Mouse (Mus musculus) telencephalon, adult 2 months (tissue): ENCODE results near the gene Sertad1.
A peak's percentile ranks its signal among the peaks of the same experiment; 100 is the strongest.
"Not testable (repeated sequence)": the region's sequence is repeated elsewhere in the genome, so short reads cannot be mapped to it uniquely, and the experiment has no call there.

ENCODE experiments used
- DNase-seq: peaks from one replicate; pipeline ENCODE4 v3.0.0-alpha.2; 2011; ENCODE audit warnings: low read depth, low spot score

Sertad1 gene

GRCm38 (mm10) chr7:27473156-27473834, 13.4 kb upstream of the Sertad1 start, which contains the start of gene Sertad3:
TSS of gene Sertad3 (plus strand) at chr7:27473768.
- DNase-seq = peak; percentile 95

GRCm38 (mm10) chr7:27473835-27474489, 12.7 kb upstream of the Sertad1 start:
- DNase-seq = no peak

- DNase-seq = peak; percentile 98
Observed at GRCm38 (mm10) chr7:27474490-27474954, 12.2 kb upstream of the Sertad1 start.

GRCm38 (mm10) chr7:27475596-27475995, 11.1 kb upstream of the Sertad1 start:
- no peak for DNase-seq

- no peak for DNase-seq
Observed at GRCm38 (mm10) chr7:27476098-27476635, 10.5 kb upstream of the Sertad1 start.

GRCm38 (mm10) chr7:27478561-27478960, 8.1 kb upstream of the Sertad1 start:
- DNase-seq = no peak

GRCm38 (mm10) chr7:27479750-27480149, 7.0 kb upstream of the Sertad1 start:
- DNase-seq = no peak

GRCm38 (mm10) chr7:27480506-27480905, 6.2 kb upstream of the Sertad1 start:
- no peak for DNase-seq

GRCm38 (mm10) chr7:27480927-27481626, 5.6 kb upstream of the Sertad1 start:
- no peak for DNase-seq

GRCm38 (mm10) chr7:27481627-27481969, 5.1 kb upstream of the Sertad1 start:
- no peak for DNase-seq

- DNase-seq = no peak
Observed at GRCm38 (mm10) chr7:27483860-27484259, 2.9 kb upstream of the Sertad1 start.

- DNase-seq = no peak
Observed at GRCm38 (mm10) chr7:27486102-27486769, 474 bp upstream of the Sertad1 start.

- DNase-seq = no peak
Observed at GRCm38 (mm10) chr7:27487740-27488268, 1.1 kb downstream of the Sertad1 start.

- DNase-seq = no peak
Observed at GRCm38 (mm10) chr7:27489270-27489869, 2.7 kb downstream of the Sertad1 start.

- no peak for DNase-seq
Observed at GRCm38 (mm10) chr7:27490227-27490542, 3.5 kb downstream of the Sertad1 start.

GRCm38 (mm10) chr7:27490543-27491329, 4.0 kb downstream of the Sertad1 start:
- no peak for DNase-seq

- DNase-seq = no peak
Observed at GRCm38 (mm10) chr7:27491856-27492255, 5.1 kb downstream of the Sertad1 start.

GRCm38 (mm10) chr7:27493022-27493421, 6.3 kb downstream of the Sertad1 start:
- DNase-seq = no peak

GRCm38 (mm10) chr7:27493450-27493849, 6.7 kb downstream of the Sertad1 start:
- no peak for DNase-seq

- not testable (repeated sequence) for DNase-seq
Observed at GRCm38 (mm10) chr7:27494659-27495367, 8.1 kb downstream of the Sertad1 start.
